Mouse (Mus musculus): ENCODE data around the gene Edf1. TPM values are rescaled to one million over a fixed set of nuclear protein-coding genes. Genes with fewer than 3 reads are reported as not detected.

Edf1 gene
- polyA plus RNA-seq, 1 experiment from 2014 or later = 496 TPM

- Histone ChIP-seq H3K4me3 (ENCODE audit: low read depth, low read length) (no peak overlapping the region), H3K4me2 (replicated peaks; ENCODE audit: low read depth) (peak overlapping the region; percentile 89), H3K27me3 (replicated peaks; ENCODE audit: control insufficient read depth, insufficient read depth, low read length) (peaks cover 43% of the 10 kb centered on the region), H3K27ac (ENCODE audit: low read depth, low read length) (0 out of 2 replicates have a peak overlapping the region, but pooled peaks have one; percentile 91), H3K4me1 (replicated peaks; ENCODE audit: control insufficient read depth, insufficient read depth, low read length) (peaks cover 30% of the 10 kb centered on the region), H3K9ac (ENCODE audit: low read depth, low read length) (no peak overlapping the region), H3K9me3 (ENCODE audit: control insufficient read depth) (no peaks in the 10 kb centered on the region), H3K36me3 (ENCODE audit: control insufficient read depth, insufficient read depth) (no peaks in the 10 kb centered on the region)
- TF ChIP-seq CTCF (IDR thresholded peaks at IDR 0.05; ENCODE audit: low read depth) = no peak
- 68% methylated on average over 16 of the region's 16 CpGs for WGBS
- no peak for ATAC-seq
These were observed 18.6 kb downstream of the Edf1 start for GRCm38 (mm10) chr2:25576028-25576850.

- H3K4me2 ChIP-seq (replicated peaks; ENCODE audit: low read depth) = peak overlapping the region; percentile 66
- peaks cover 33% of the 10 kb centered on the region for H3K4me1 ChIP-seq (replicated peaks; ENCODE audit: control insufficient read depth, insufficient read depth, low read length)
- H3K4me3 ChIP-seq (ENCODE audit: low read depth, low read length) = peak overlapping the region; percentile 29
- H3K27me3 ChIP-seq (replicated peaks; ENCODE audit: control insufficient read depth, insufficient read depth, low read length) = peaks cover 43% of the 10 kb centered on the region
- TF ChIP-seq CTCF (IDR thresholded peaks at IDR 0.05; ENCODE audit: low read depth) = no peak
- H3K9ac ChIP-seq (ENCODE audit: low read depth, low read length) = no peak overlapping the region
- no peaks in the 10 kb centered on the region for H3K9me3 ChIP-seq (ENCODE audit: control insufficient read depth)
- no peaks in the 10 kb centered on the region for H3K36me3 ChIP-seq (ENCODE audit: control insufficient read depth, insufficient read depth)
- H3K27ac ChIP-seq (ENCODE audit: low read depth, low read length) = no peak overlapping the region
- 34% methylated on average over 91 of the region's 92 CpGs for WGBS
- no peak for ATAC-seq
These were observed 19.6 kb downstream of the Edf1 start for GRCm38 (mm10) chr2:25576965-25577891.

- H3K4me2 ChIP-seq (replicated peaks; ENCODE audit: low read depth) = peak overlapping the region; percentile 66
- peaks cover 4% of the 10 kb centered on the region for H3K36me3 ChIP-seq (ENCODE audit: control insufficient read depth, insufficient read depth)
- H3K9ac ChIP-seq (ENCODE audit: low read depth, low read length) = no peak overlapping the region
- TF ChIP-seq CTCF (IDR thresholded peaks at IDR 0.05; ENCODE audit: low read depth) = peak; percentile 51
- H3K27ac ChIP-seq (ENCODE audit: low read depth, low read length) = no peak overlapping the region
- WGBS = 21% methylated on average over 75 of the region's 75 CpGs
- ATAC-seq = no peak
- H3K27me3 ChIP-seq (replicated peaks; ENCODE audit: control insufficient read depth, insufficient read depth, low read length) = peaks cover 43% of the 10 kb centered on the region
- no peaks in the 10 kb centered on the region for H3K9me3 ChIP-seq (ENCODE audit: control insufficient read depth)
- H3K4me3 ChIP-seq (ENCODE audit: low read depth, low read length) = peak overlapping the region; percentile 29
- peaks cover 34% of the 10 kb centered on the region for H3K4me1 ChIP-seq (replicated peaks; ENCODE audit: control insufficient read depth, insufficient read depth, low read length)
These were observed 20.5 kb downstream of the Edf1 start for GRCm38 (mm10) chr2:25577951-25578795.

- H3K4me3 ChIP-seq (ENCODE audit: low read depth, low read length) = peak overlapping the region; percentile 29
- peaks cover 43% of the 10 kb centered on the region for H3K27me3 ChIP-seq (replicated peaks; ENCODE audit: control insufficient read depth, insufficient read depth, low read length)
- no peak overlapping the region for H3K27ac ChIP-seq (ENCODE audit: low read depth, low read length)
- ATAC-seq = no peak
- H3K9ac ChIP-seq (ENCODE audit: low read depth, low read length) = no peak overlapping the region
- H3K4me2 ChIP-seq (replicated peaks; ENCODE audit: low read depth) = peak overlapping the region; percentile 66
- H3K9me3 ChIP-seq (ENCODE audit: control insufficient read depth) = no peaks in the 10 kb centered on the region
- TF ChIP-seq CTCF (IDR thresholded peaks at IDR 0.05; ENCODE audit: low read depth) = no peak
- WGBS = 10% methylated on average over 77 of the region's 77 CpGs
- H3K36me3 ChIP-seq (ENCODE audit: control insufficient read depth, insufficient read depth) = peaks cover 7% of the 10 kb centered on the region
- H3K4me1 ChIP-seq (replicated peaks; ENCODE audit: control insufficient read depth, insufficient read depth, low read length) = peaks cover 34% of the 10 kb centered on the region
These were observed 21.4 kb downstream of the Edf1 start for GRCm38 (mm10) chr2:25578796-25579736.
